Comparison of ENCODE assay signal across 34 mouse cellular contexts in the genomic region with DNA sequence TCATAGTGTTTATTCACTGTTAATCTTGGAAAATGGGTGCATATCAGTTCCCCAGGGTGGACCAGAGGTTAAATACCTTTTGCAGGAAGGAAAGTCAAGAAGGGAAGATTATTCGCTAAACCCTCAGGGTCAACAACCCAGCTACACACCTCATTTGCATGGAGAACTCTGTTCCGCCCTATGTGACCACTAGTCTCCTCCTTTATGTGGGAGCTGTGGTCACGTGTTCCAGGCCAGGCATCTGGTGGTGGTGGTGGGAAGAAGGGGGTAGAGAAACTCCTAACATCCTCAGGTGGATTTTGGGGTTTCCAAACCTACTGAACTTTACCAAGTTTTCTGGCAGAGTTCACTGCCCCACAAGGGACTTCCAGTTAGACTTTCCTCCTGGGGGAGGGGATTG. TPM values are rescaled to one million over a fixed set of nuclear protein-coding genes. Genes with fewer than 3 reads are reported as not detected.
DNase-seq lines count a peak whose midpoint lies in the region; ATAC-seq and TF ChIP-seq lines count a peak whose summit lies in the region.
"Had no signal": no experiment of that assay in that cellular context is flagged by ENCODE, and none has a peak within 500 bp of the region (broad histone marks: within the 10 kb centered on the region; RNA-seq: fewer than 3 reads in every experiment).

No protein-coding gene starts in this region.

- peaks cover 24% of the 10 kb centered on the region for H3K27me3 ChIP-seq in C2C12 (ENCODE audit: control insufficient read depth, insufficient read depth, insufficient read length)
- no peaks in the 10 kb centered on the region for H3K27me3 ChIP-seq in CH12.LX (replicated peaks)
- no peaks in the 10 kb centered on the region for H3K27me3 ChIP-seq in MEL (ENCODE audit: control insufficient read depth in 1 of 2, insufficient read depth in 2 of 2, low read length in 2 of 2)
- H3K27me3 ChIP-seq in myocyte (ENCODE audit: control insufficient read depth, insufficient read depth, insufficient read length) = peaks cover 10% of the 10 kb centered on the region
- H3K27me3 ChIP-seq: embryonic facial prominence, embryonic 12.5 days; embryonic facial prominence, embryonic 15.5 days; heart, embryonic 12.5 days; heart, embryonic 15.5 days had no signal

- H3K4me1 ChIP-seq in CH12.LX (ENCODE audit: control insufficient read depth in 1 of 2, insufficient read depth in 2 of 2) (peaks cover 7 to 21% of the 10 kb centered on the region in 2 experiments), MEL (ENCODE audit: control insufficient read depth in 1 of 2, insufficient read depth in 2 of 2, low read length in 2 of 2) (peaks cover 0 to 3% of the 10 kb centered on the region in 2 experiments; a peak in 3 of 4 replicates)
- H3K4me1 ChIP-seq: embryonic facial prominence, embryonic 12.5 days; embryonic facial prominence, embryonic 15.5 days; heart, embryonic 12.5 days; heart, embryonic 15.5 days had no signal

- H3ac ChIP-seq in C2C12 (ENCODE audit: control insufficient read depth, insufficient read length, low read depth) = no peak overlapping the region
- no peak overlapping the region for H3ac ChIP-seq in myocyte (ENCODE audit: control insufficient read depth, insufficient read length)

- TF ChIP-seq EP300 in CH12.LX (IDR thresholded peaks at IDR 0.05; ENCODE audit: low read length) (no peak), MEL (IDR thresholded peaks at IDR 0.05; ENCODE audit: low read depth in 1 of 2, low read length in 2 of 2) (no peak)

- dilution Hi-C loops in CH12.LX (cut with MboI; ENCODE audit: extremely low pct_ligation_motif_present, extremely low pct_unique_long_range_greater_than_20kb, low sequenced_read_pairs) = no loop called here

- DNase-seq in CH12.LX (ENCODE audit: extremely low read depth) (peak; percentile 22), MEL (ENCODE audit: low read depth, low spot score) (no peak)
- DNase-seq in adrenal gland, postnatal 14 days = no peak
- DNase-seq: adrenal gland, adult 8-10 months; adrenal gland, postnatal 36 days; cerebellum, adult 2 months; cerebellum, adult 9-11 months; cerebellum, postnatal 25 days; forebrain, postnatal 0 days; gastrocnemius, adult 2 months; gastrocnemius, postnatal 14 days; heart, adult 2 months; heart, postnatal 10 days; heart, postnatal 36 days; kidney, adult 18-20 months had no signal

- no peaks in the 10 kb centered on the region for H3K79me2 ChIP-seq in C2C12 (ENCODE audit: control insufficient read depth, insufficient read depth)
- H3K79me2 ChIP-seq in CH12.LX (replicated peaks; ENCODE audit: control insufficient read depth, extremely low read depth, insufficient read depth, poor library complexity, severe bottlenecking) = no peaks in the 10 kb centered on the region
- no peaks in the 10 kb centered on the region for H3K79me2 ChIP-seq in MEL (ENCODE audit: control insufficient read depth, insufficient read depth, low read length, poor library complexity)
- no peaks in the 10 kb centered on the region for H3K79me2 ChIP-seq in myocyte (ENCODE audit: control insufficient read depth, insufficient read depth)

- TF ChIP-seq POLR2A in CH12.LX (IDR thresholded peaks at IDR 0.05; ENCODE audit: low read depth, low read length) (no peak), MEL (IDR thresholded peaks at IDR 0.05; ENCODE audit: control insufficient read depth in 1 of 2, insufficient read depth in 1 of 2, low read depth in 1 of 2, low read length in 2 of 2, poor library complexity in 1 of 2) (no peak), myocyte (IDR thresholded peaks at IDR 0.05; ENCODE audit: insufficient read length, low read depth) (no peak)

- H3K36me3 ChIP-seq in C2C12 (ENCODE audit: control insufficient read depth, insufficient read depth) (no peaks in the 10 kb centered on the region), CH12.LX (replicated peaks in 1 of 2; ENCODE audit: control insufficient read depth in 1 of 2, insufficient read depth in 1 of 2, low read length in 1 of 2) (no peaks in the 10 kb centered on the region), MEL (ENCODE audit: control insufficient read depth in 1 of 2, insufficient read depth in 2 of 2, low read length in 2 of 2) (peaks cover 0 to 2% of the 10 kb centered on the region in 2 experiments; a peak in 1 of 4 replicates), myocyte (ENCODE audit: control insufficient read depth, insufficient read depth) (no peaks in the 10 kb centered on the region)
- H3K36me3 ChIP-seq: embryonic facial prominence, embryonic 12.5 days; embryonic facial prominence, embryonic 15.5 days; heart, embryonic 12.5 days; heart, embryonic 15.5 days had no signal

- no peak overlapping the region for H3K27ac ChIP-seq in CH12.LX (ENCODE audit: insufficient read depth, low read depth)
- H3K27ac ChIP-seq in MEL (ENCODE audit: control insufficient read depth, low read depth, low read length) = no peak overlapping the region
- H3K27ac ChIP-seq: embryonic facial prominence, embryonic 12.5 days; embryonic facial prominence, embryonic 15.5 days; gastrocnemius, adult 2 months; heart, adult 2 months; heart, embryonic 15.5 days; hindbrain, embryonic 14.5 days; hindbrain, postnatal 0 days had no signal

- TF ChIP-seq CTCF in C2C12 (IDR thresholded peaks at IDR 0.05; ENCODE audit: control insufficient read depth, insufficient read depth, insufficient read length) (no peak), CH12.LX (conservative IDR thresholded peaks at IDR 0.05 in 1 of 2, IDR thresholded peaks at IDR 0.05 in 1 of 2; ENCODE audit: low read depth in 2 of 2, low read length in 2 of 2) (no peak), MEL (IDR thresholded peaks at IDR 0.05 in 2 of 3, conservative IDR thresholded peaks at IDR 0.05 in 1 of 3; ENCODE audit: control insufficient read depth in 1 of 3, insufficient read depth in 1 of 3, low read depth in 2 of 3, low read length in 3 of 3, poor library complexity in 1 of 3, severe bottlenecking in 1 of 3) (no peak)

- in situ Hi-C loops in CH12.LX (cut with MboI; ENCODE audit: low pct_ligation_motif_present, low pct_unique_long_range_greater_than_20kb, low sequenced_read_pairs) = no loop called here

- no peak overlapping the region for H3K4me3 ChIP-seq in C2C12 (ENCODE audit: insufficient read depth, poor library complexity, severe bottlenecking)
- no peak overlapping the region for H3K4me3 ChIP-seq in CH12.LX (replicated peaks in 1 of 3; ENCODE audit: low read depth in 2 of 3, low read length in 2 of 3, poor library complexity in 1 of 3)
- no peak overlapping the region for H3K4me3 ChIP-seq in MEL (ENCODE audit: control insufficient read depth in 1 of 2, insufficient read depth in 1 of 2, low read depth in 2 of 2, low read length in 2 of 2)
- H3K4me3 ChIP-seq in myocyte = no peak overlapping the region
- H3K4me3 ChIP-seq: embryonic facial prominence, embryonic 12.5 days; embryonic facial prominence, embryonic 15.5 days; gastrocnemius, adult 2 months; heart, adult 2 months; heart, embryonic 12.5 days; heart, embryonic 15.5 days had no signal

- no peak overlapping the region for H3K9ac ChIP-seq in CH12.LX (ENCODE audit: insufficient read depth, low read depth)
- no peak overlapping the region for H3K9ac ChIP-seq in MEL (ENCODE audit: control insufficient read depth, low read depth, low read length, poor library complexity, severe bottlenecking)
- H3K9ac ChIP-seq: embryonic facial prominence, embryonic 12.5 days; embryonic facial prominence, embryonic 15.5 days; forebrain, postnatal 0 days; heart, embryonic 12.5 days; heart, embryonic 15.5 days; hindbrain, embryonic 14.5 days had no signal

- H3K4me2 ChIP-seq in CH12.LX (ENCODE audit: insufficient read depth, low read depth, poor library complexity, severe bottlenecking) = no peak overlapping the region
- no peak overlapping the region for H3K4me2 ChIP-seq in myocyte (ENCODE audit: low read depth)
- H3K4me2 ChIP-seq: embryonic facial prominence, embryonic 12.5 days; embryonic facial prominence, embryonic 15.5 days; heart, embryonic 12.5 days; heart, embryonic 15.5 days; hindbrain, embryonic 14.5 days had no signal

- H3K9me3 ChIP-seq in CH12.LX (replicated peaks; ENCODE audit: low read length) = no peaks in the 10 kb centered on the region
- no peaks in the 10 kb centered on the region for H3K9me3 ChIP-seq in MEL (replicated peaks; ENCODE audit: insufficient read depth, low read length)
- H3K9me3 ChIP-seq: embryonic facial prominence, embryonic 12.5 days; embryonic facial prominence, embryonic 15.5 days; heart, embryonic 12.5 days; heart, embryonic 15.5 days had no signal

- no peaks in the 10 kb centered on the region for H3K79me3 ChIP-seq in C2C12 (ENCODE audit: low read depth)

- TF ChIP-seq RAD21 in CH12.LX (IDR thresholded peaks at IDR 0.05; ENCODE audit: low read depth, low read length) (no peak), MEL (IDR thresholded peaks at IDR 0.05; ENCODE audit: low read depth, low read length) (no peak)

- no peak for ATAC-seq in megakaryocyte, adult 5-6 weeks (ENCODE audit: poor library complexity, severe bottlenecking)
- ATAC-seq: activated CD4-positive, CD25-positive, alpha-beta regulatory T cell, adult 4 months; forebrain, embryonic 14.5 days; forebrain, postnatal 0 days; hindbrain, postnatal 0 days; inflammation-experienced regulatory T-cells, adult 6 months; intestine, embryonic 16.5 days; Patski had no signal

TF ChIP-seq in MEL, 35 proteins besides CTCF, POLR2A, EP300 and RAD21 (continues in another document):
- no peak for TF ChIP-seq TCF12 (IDR thresholded peaks at IDR 0.05; ENCODE audit: low read depth, low read length)

RNA-seq across cellular contexts. Expression of gene Gm4792, which starts 35.3 kb away (rescaled TPM):
- polyA plus RNA-seq in C2C12 (2012; fragmentation: generic; extraction: Trizol) (not detected), CH12.LX (2012; ENCODE audit: insufficient read length, low read depth) (not detected in 2 replicates), MEL (2012; ENCODE audit: insufficient read depth in 1 of 2, insufficient read length in 2 of 2, low read depth in 1 of 2, low replicate concordance in 2 of 2, missing spikeins in 1 of 2) (not detected), myocyte (2012; fragmentation: generic; extraction: Trizol) (not detected)
- total RNA-seq in CH12.LX (2012; rRNA removed) (not detected in 2 replicates), CH12.LX (2014; rRNA removed) (not detected in 2 replicates), MEL (2012; rRNA removed) (not detected in 2 replicates)
- total RNA-seq in megakaryocyte, adult 5-6 weeks (2015) = not detected in 2 replicates
- not detected in 2 replicates for total RNA-seq in megakaryocyte, adult 5-6 weeks (2017)
- total RNA-seq in adrenal gland, postnatal 14 days (2021) = not detected in 2 replicates
- total RNA-seq: adrenal gland, adult 8-10 months; adrenal gland, postnatal 36 days; common myeloid progenitor, adult 5-6 weeks; ES-E14; forebrain, postnatal 0 days; gastrocnemius, adult 2 months; gastrocnemius, postnatal 14 days; gastrocnemius, postnatal 4 days; heart, adult 2 months; heart, postnatal 10 days; heart, postnatal 36 days had no signal
- polyA plus RNA-seq: activated CD4-positive, CD25-positive, alpha-beta regulatory T cell, adult 4 months; cerebellum, adult 2 months; embryonic facial prominence, embryonic 12.5 days; embryonic facial prominence, embryonic 15.5 days; forebrain, embryonic 11.5 days; frontal cortex, adult 2 months; heart, adult 2 months; heart, embryonic 12.5 days; heart, embryonic 15.5 days; inflammation-experienced regulatory T-cells, adult 6 months; intestine, embryonic 16.5 days; Patski had no signal

RNA-seq across cellular contexts. Expression of gene Tmcc3, which starts 48.5 kb away (rescaled TPM):
- polyA plus RNA-seq in C2C12 (2012; fragmentation: generic; extraction: Trizol) (3.5 TPM), CH12.LX (2012; ENCODE audit: insufficient read length, low read depth) (21.3 and 23.1 TPM in 2 replicates), MEL (2012; ENCODE audit: insufficient read depth in 1 of 2, insufficient read length in 2 of 2, low read depth in 1 of 2, low replicate concordance in 2 of 2, missing spikeins in 1 of 2) (1 to 10 TPM in 1 of 2 experiments, not detected in 1; 1.3 TPM), myocyte (2012; fragmentation: generic; extraction: Trizol) (16.6 TPM)
- total RNA-seq in CH12.LX (2012; rRNA removed) (23.3 and 30.1 TPM in 2 replicates), CH12.LX (2014; rRNA removed) (11.3 and 11.4 TPM in 2 replicates), MEL (2012; rRNA removed) (2.6 TPM in 2 replicates)
- 2.1 and 4.8 TPM in 2 replicates for total RNA-seq in megakaryocyte, adult 5-6 weeks (2015)
- 1.6 and 2.9 TPM in 2 replicates for total RNA-seq in megakaryocyte, adult 5-6 weeks (2017)
- total RNA-seq in adrenal gland, postnatal 14 days (2021) = 29.1 and 36.0 TPM in 2 replicates
